Mouse (Mus musculus): ENCODE results near the gene Phactr3. TPM values are rescaled to one million over a fixed set of nuclear protein-coding genes. Genes with fewer than 3 reads are reported as not detected.

Phactr3 gene
- polyA plus RNA-seq (2021; fragmentation: Nextera tagmentation): 43.7 and 47.9 TPM in 2 replicates
- long read RNA-seq, experiment 1, transcript Phactr3-202 (13 exons, 2,680 nt): minor isoform, 29 of 155 reads
- long read RNA-seq, experiment 1, transcript Phactr3-201 (13 exons, 2,642 nt): major isoform, 34 of 155 reads
- long read RNA-seq, experiment 1, partial matches to known transcripts: 72 of 155 reads
- long read RNA-seq, experiment 1, other reads (novel, unspliced or antisense): 14 of 155 reads
- long read RNA-seq, experiment 2, transcript Phactr3-202 (13 exons, 2,680 nt): minor isoform, 112 of 377 reads
- long read RNA-seq, experiment 2, transcript Phactr3-201 (13 exons, 2,642 nt): major isoform, 139 of 377 reads
- long read RNA-seq, experiment 2, transcript Phactr3-204 (13 exons, 2,656 nt): minor isoform, 47 of 377 reads
- long read RNA-seq, experiment 2, partial matches to known transcripts: 58 of 377 reads
- long read RNA-seq, experiment 2, other reads (novel, unspliced or antisense): 19 of 377 reads

DNA sequence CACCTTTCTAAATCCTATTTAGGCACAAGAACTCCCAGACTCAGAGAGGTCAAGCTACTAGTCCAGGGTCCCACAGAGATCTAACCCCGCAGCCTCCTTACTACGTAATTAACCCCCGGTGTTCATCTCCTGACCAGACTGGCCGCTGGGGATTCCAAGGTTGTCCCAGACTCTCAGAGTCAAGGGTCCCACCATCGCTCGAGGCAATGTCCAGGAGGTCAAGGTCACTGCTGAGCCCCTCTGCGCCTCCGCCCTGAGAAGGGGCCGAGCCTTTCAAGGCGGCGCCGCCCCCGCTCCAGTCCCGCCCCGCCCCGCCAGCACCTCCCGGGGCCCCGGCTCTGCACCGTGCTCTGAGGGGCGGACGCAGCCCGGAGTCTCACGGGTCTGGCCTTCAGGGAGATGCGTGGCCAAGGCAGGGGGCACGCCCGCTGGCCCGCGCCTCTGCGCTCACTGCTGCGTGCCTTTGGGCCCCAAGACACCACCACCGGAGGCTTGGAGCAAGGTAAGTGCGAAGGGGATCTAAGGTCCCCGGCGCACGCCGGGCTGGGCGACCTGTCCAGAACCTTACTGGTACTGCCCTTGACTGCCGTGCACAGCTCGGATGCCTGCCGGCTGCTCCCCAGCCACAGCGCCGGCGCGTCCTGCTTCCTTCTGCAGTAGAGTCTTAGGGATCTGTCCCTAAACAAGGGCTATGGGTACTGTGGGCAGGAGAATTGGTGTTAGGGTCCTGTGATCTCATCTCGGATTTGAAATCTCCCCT is at the start of gene Phactr3:
Gene Phactr3, plus strand, starts transcription at position 175 of the 760 bp plus-strand sequence.

GRCm38 (mm10) chr2:178078166-178078717 is 40.5 kb upstream of the Phactr3 start, which contains the start of gene Zfp931:
Gene Zfp931, minus strand, starts transcription at chr2:178078476.

Other genes with a start within 250 kb of the Phactr3 start
- gene Gm14327, start 221.9 kb upstream of the Phactr3 start, polyA plus RNA-seq (2021; fragmentation: Nextera tagmentation): 6.8 and 10.9 TPM in 2 replicates
- gene Zfp972, start 193.4 kb upstream of the Phactr3 start, polyA plus RNA-seq (2021; fragmentation: Nextera tagmentation): not detected in 2 replicates
- 38.6 and 42.8 TPM in 2 replicates for gene Gm14326, start 161.7 kb upstream of the Phactr3 start, polyA plus RNA-seq (2021; fragmentation: Nextera tagmentation)
- gene Zfp971, start 95.7 kb upstream of the Phactr3 start, polyA plus RNA-seq (2021; fragmentation: Nextera tagmentation): 16.2 and 17.9 TPM in 2 replicates
- 29.0 and 32.8 TPM in 2 replicates for gene Zfp931, start 40.5 kb upstream of the Phactr3 start, polyA plus RNA-seq (2021; fragmentation: Nextera tagmentation)

All from layer of hippocampus, adult 6 months (tissue).